In genomic region chr8:46738601-46739000, GRCm38 (mm10) we compare ENCODE assay signal across 8 mouse cellular contexts. TPM values are rescaled to one million over a fixed set of nuclear protein-coding genes. Genes with fewer than 3 reads are reported as not detected.
DNase-seq lines count a peak whose midpoint lies in the region; ATAC-seq and TF ChIP-seq lines count a peak whose summit lies in the region.

No protein-coding gene starts in this region.

- no peaks in the 10 kb centered on the region for H3K9me3 ChIP-seq in kidney, embryonic 14.5 days (ENCODE audit: control insufficient read depth, low read length)
- 0 out of 2 replicates have a peak, but pooled peaks cover 4% of the 10 kb centered on the region for H3K9me3 ChIP-seq in hindbrain, embryonic 14.5 days (ENCODE audit: control insufficient read depth, low read length)
- no peaks in the 10 kb centered on the region for H3K9me3 ChIP-seq in midbrain, embryonic 16.5 days (replicated peaks; ENCODE audit: control insufficient read depth, low read length, poor library complexity, severe bottlenecking)

- peak overlapping the region; percentile 95; the same call in 1 of the 2 replicates for H3K27ac ChIP-seq in kidney, embryonic 14.5 days (ENCODE audit: low read depth, low read length)
- 0 out of 2 replicates have a peak overlapping the region, but pooled peaks have one; percentile 8 for H3K27ac ChIP-seq in bone marrow macrophage, adult 2 months (ENCODE audit: insufficient read depth, low read depth, low read length)
- no peak overlapping the region for H3K27ac ChIP-seq in hindbrain, embryonic 14.5 days
- no peak overlapping the region for H3K27ac ChIP-seq in midbrain, embryonic 16.5 days (ENCODE audit: low read length)

- peak overlapping the region; percentile 97; the same call in 1 of the 2 replicates for H3K9ac ChIP-seq in kidney, embryonic 14.5 days (ENCODE audit: low read depth, low read length)
- H3K9ac ChIP-seq in hindbrain, embryonic 14.5 days: no peak overlapping the region
- H3K9ac ChIP-seq in midbrain, embryonic 16.5 days (ENCODE audit: low read depth, low read length): no peak overlapping the region; the same call in 1 of the 2 replicates

- DNase-seq in kidney, postnatal 25 days: no peak
- DNase-seq in hindbrain, embryonic 14.5 days (ENCODE audit: low spot score): no peak
- no peak for DNase-seq in kidney, adult 11 months
- no peak for DNase-seq in right cerebral cortex, postnatal 36 days (ENCODE audit: low spot score in 2 of 2)

- H3K4me3 ChIP-seq in kidney, embryonic 14.5 days (ENCODE audit: low read length): peak overlapping the region; percentile 93
- H3K4me3 ChIP-seq in bone marrow macrophage, adult 2 months (ENCODE audit: insufficient read depth, low read length): peak overlapping the region; percentile 99
- peak overlapping the region; percentile 92; the same call in 1 of the 2 replicates for H3K4me3 ChIP-seq in hindbrain, embryonic 14.5 days (replicated peaks; ENCODE audit: low read length)
- peak overlapping the region; percentile 88; the same call in 1 of the 2 replicates for H3K4me3 ChIP-seq in midbrain, embryonic 16.5 days (ENCODE audit: low read depth, low read length)

- 41% methylated on average over 5 of the region's 5 CpGs for WGBS in kidney, embryonic 14.5 days
- WGBS in hindbrain, embryonic 14.5 days: 28% methylated on average over 5 of the region's 5 CpGs
- 37% methylated on average over 5 of the region's 5 CpGs for WGBS in midbrain, embryonic 16.5 days

- ATAC-seq in kidney, embryonic 14.5 days (ENCODE audit: low FRiP score, low TSS enrichment): no peak
- no peak for ATAC-seq in hindbrain, embryonic 14.5 days (ENCODE audit: low FRiP score)
- ATAC-seq in midbrain, embryonic 16.5 days: no peak
- no peak for ATAC-seq in erythroid progenitor cell, adult 5-6 weeks (replicated peaks; ENCODE audit: low FRiP score, poor library complexity, severe bottlenecking)

- peaks cover 16% of the 10 kb centered on the region for H3K4me1 ChIP-seq in kidney, embryonic 14.5 days (ENCODE audit: control insufficient read depth, insufficient read depth, low read length)
- peaks cover 12% of the 10 kb centered on the region for H3K4me1 ChIP-seq in bone marrow macrophage, adult 2 months (ENCODE audit: control insufficient read depth, insufficient read depth, low read length)
- peaks cover 9% of the 10 kb centered on the region for H3K4me1 ChIP-seq in hindbrain, embryonic 14.5 days (replicated peaks; ENCODE audit: control insufficient read depth, insufficient read depth, low read length)
- H3K4me1 ChIP-seq in midbrain, embryonic 16.5 days (ENCODE audit: control insufficient read depth, insufficient read depth, low read length): peaks cover 5% of the 10 kb centered on the region

- no peaks in the 10 kb centered on the region for H3K36me3 ChIP-seq in kidney, embryonic 14.5 days (ENCODE audit: control insufficient read depth, insufficient read depth, low read length)
- H3K36me3 ChIP-seq in hindbrain, embryonic 14.5 days (replicated peaks; ENCODE audit: control insufficient read depth, insufficient read depth): no peaks in the 10 kb centered on the region
- H3K36me3 ChIP-seq in midbrain, embryonic 16.5 days (ENCODE audit: control insufficient read depth, insufficient read depth, low read length): no peaks in the 10 kb centered on the region

- TF ChIP-seq CTCF in bone marrow macrophage, adult 2 months (IDR thresholded peaks at IDR 0.05; ENCODE audit: low read depth, low read length): no peak

- H3K27me3 ChIP-seq in kidney, embryonic 14.5 days (ENCODE audit: control insufficient read depth, insufficient read depth, low read length): no peaks in the 10 kb centered on the region
- no peaks in the 10 kb centered on the region for H3K27me3 ChIP-seq in hindbrain, embryonic 14.5 days (ENCODE audit: control insufficient read depth, insufficient read depth, low read length)
- no peaks in the 10 kb centered on the region for H3K27me3 ChIP-seq in midbrain, embryonic 16.5 days (ENCODE audit: control insufficient read depth, insufficient read depth, low read depth, low read length)

- TF ChIP-seq POLR2A in bone marrow macrophage, adult 2 months (IDR thresholded peaks at IDR 0.05; ENCODE audit: borderline replicate concordance, low read depth, low read length): no peak

- H3K4me2 ChIP-seq in kidney, embryonic 14.5 days (replicated peaks; ENCODE audit: low read depth, low read length): peak overlapping the region; percentile 74
- H3K4me2 ChIP-seq in hindbrain, embryonic 14.5 days (replicated peaks): peak overlapping the region; percentile 92
- peak overlapping the region; percentile 93 for H3K4me2 ChIP-seq in midbrain, embryonic 16.5 days (ENCODE audit: low read length)

RNA-seq across cellular contexts. Expression of gene Irf2, which starts 0.9 kb away (rescaled TPM):
- 13.9 and 14.2 TPM in 2 replicates for polyA plus RNA-seq in kidney, embryonic 14.5 days (2014; fragmentation: Nextera tagmentation; extraction: Ambion mirVana)
- 107 and 110 TPM in 2 replicates for polyA plus RNA-seq in bone marrow macrophage, adult 2 months (2012; ENCODE audit: insufficient read depth, insufficient read length, missing spikeins)
- polyA plus RNA-seq in hindbrain, embryonic 14.5 days (2014; fragmentation: Nextera tagmentation; extraction: Ambion mirVana): 10.7 and 11.0 TPM in 2 replicates
- polyA plus RNA-seq in midbrain, embryonic 16.5 days (2015; fragmentation: Nextera tagmentation; extraction: Ambion mirVana): 7.2 and 10.3 TPM in 2 replicates
- 55.1 and 69.6 TPM in 2 replicates for total RNA-seq in erythroid progenitor cell, adult 5-6 weeks (2015; ENCODE audit: low replicate concordance)
- 33.4 and 66.5 TPM in 2 replicates for total RNA-seq in erythroid progenitor cell, adult 5-6 weeks (2017; ENCODE audit: low replicate concordance)

Comparison
In these comparisons a context has a peak if more than half of its experiments do, and no peak if none do; other contexts are left out.
1. H3K27ac ChIP-seq: peak in kidney, embryonic 14.5 days (single experiment) and bone marrow macrophage, adult 2 months (single experiment); none in hindbrain, embryonic 14.5 days (single experiment) and midbrain, embryonic 16.5 days (single experiment).
2. Peak in every context shown above with its lines, with median percentiles within 50 percentile points of each other: H3K4me2 ChIP-seq and H3K4me3 ChIP-seq.